Mouse (Mus musculus) heart, embryonic 15.5 days (tissue): ENCODE data around the gene Atrx. TPM values are rescaled to one million over a fixed set of nuclear protein-coding genes. Genes with fewer than 3 reads are reported as not detected.

Source experiments
- ATAC-seq: fragments of 200-750 bp; cut with Nextera tagmentation; replicated peaks from 2 replicates; pipeline ENCODE4 v1.8.0; 2017; ENCODE audit warnings: low read depth, moderate TSS enrichment; ENCODE audit not compliant: insufficient number of reproducible peaks, insufficient read depth, low FRiP score
- H3K27ac ChIP-seq: fragments of 300-500 bp; sonication (generic); 2 replicates; pipeline ENCODE4 v1.5.1; 2015; ENCODE audit warnings: mild to moderate bottlenecking, inconsistent platforms
- H3K27me3 ChIP-seq: fragments of 300-500 bp; sonication (generic); 2 replicates; pipeline ENCODE4 v1.6.1; 2015; ENCODE audit warnings: inconsistent platforms
- H3K36me3 ChIP-seq: fragments of 300-500 bp; sonication (generic); 2 replicates; pipeline ENCODE4 v1.6.1; 2015; ENCODE audit warnings: mild to moderate bottlenecking, inconsistent platforms
- H3K4me1 ChIP-seq: fragments of 300-500 bp; sonication (generic); replicated peaks from 2 replicates; pipeline ENCODE4 v1.6.1; 2015; ENCODE audit warnings: inconsistent platforms
- H3K4me2 ChIP-seq: fragments of 300-500 bp; sonication (generic); 2 replicates; pipeline ENCODE4 v1.6.1; 2015; ENCODE audit warnings: inconsistent platforms, mild to moderate bottlenecking, moderate library complexity
- H3K4me3 ChIP-seq: fragments of 300-500 bp; sonication (generic); 2 replicates; pipeline ENCODE4 v1.5.1; 2015; ENCODE audit warnings: mild to moderate bottlenecking, inconsistent platforms
- H3K9ac ChIP-seq: fragments of 300-500 bp; sonication (generic); 2 replicates; pipeline ENCODE4 v1.6.1; 2015; ENCODE audit warnings: mild to moderate bottlenecking, inconsistent platforms
- H3K9me3 ChIP-seq: fragments of 300-500 bp; sonication (generic); replicated peaks from 2 replicates; pipeline ENCODE4 v1.6.1; 2016; ENCODE audit warnings: inconsistent platforms
- WGBS: fragments of 180-500 bp; shearing (Covaris S2); methylation state at CpG from one replicate; pipeline ENCODE4 v1.1.7; 2015; ENCODE audit warnings: mixed read lengths; 5-methylcytosine and 5-hydroxymethylcytosine counted together
- polyA plus RNA-seq: library from polyadenylated mRNA; unstranded; fragments of >200 nt; fragmentation: Nextera tagmentation; extraction: Ambion mirVana; gene quantifications from 2 replicates; pipeline ENCODE4 v1.2.1, GENCODE M21; 2015

Atrx gene
- polyA plus RNA-seq, 1 experiment from 2014 or later, result 118 TPM

DNA sequence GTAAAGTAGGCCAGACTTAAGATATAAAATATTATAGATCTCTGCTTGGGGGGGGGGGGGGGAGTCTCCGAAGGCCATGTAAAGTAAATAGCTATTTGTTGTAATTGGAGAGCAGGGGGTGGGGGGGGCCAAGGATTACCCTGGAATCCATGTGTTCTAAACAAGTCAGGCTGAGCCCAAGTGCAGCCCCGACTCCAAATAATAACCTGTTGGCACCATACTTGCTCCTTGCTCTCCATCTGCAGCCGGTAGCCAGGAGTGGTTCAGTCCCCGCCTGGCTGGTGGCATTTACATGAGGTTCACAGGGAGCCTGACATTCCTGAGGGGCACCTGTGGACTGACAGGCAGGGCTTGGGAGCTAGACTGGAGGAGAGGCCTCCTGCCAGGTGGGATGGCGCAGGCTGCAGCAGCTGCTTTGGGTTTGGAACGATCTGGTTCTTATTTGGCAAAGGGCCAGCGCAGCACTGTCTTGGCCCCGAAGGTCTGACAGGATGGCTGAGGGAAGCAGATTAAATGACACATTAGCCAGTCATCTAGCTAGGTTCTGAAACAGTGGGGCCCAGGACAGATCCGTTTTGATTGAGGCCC is 161.9 kb downstream of the Atrx start:
- H3K9ac ChIP-seq, result no peak overlapping the region
- 31% methylated on average over 9 of the region's 9 CpGs for WGBS
- H3K27me3 ChIP-seq, result peaks cover 33% of the 10 kb centered on the region
- H3K27ac ChIP-seq, result no peak overlapping the region
- no peak overlapping the region for H3K4me3 ChIP-seq
- H3K9me3 ChIP-seq, result no peaks in the 10 kb centered on the region
- H3K36me3 ChIP-seq, result no peaks in the 10 kb centered on the region
- H3K4me2 ChIP-seq, result no peak overlapping the region
- peaks cover 13% of the 10 kb centered on the region for H3K4me1 ChIP-seq
- no peak for ATAC-seq

- Histone ChIP-seq H3K4me2 (no peak overlapping the region), H3K4me3 (no peak overlapping the region), H3K4me1 (peaks cover 13% of the 10 kb centered on the region), H3K9me3 (no peaks in the 10 kb centered on the region), H3K36me3 (no peaks in the 10 kb centered on the region), H3K27ac (no peak overlapping the region), H3K27me3 (peaks cover 33% of the 10 kb centered on the region), H3K9ac (no peak overlapping the region)
- WGBS, result 46% methylated on average over 6 of the region's 6 CpGs
- ATAC-seq, result no peak
Observed at GRCm38 (mm10) chrX:105766013-105766412, 163.2 kb downstream of the Atrx start.

GRCm38 (mm10) chrX:105765005-105765706 is 164.0 kb downstream of the Atrx start:
- Histone ChIP-seq H3K4me1 (peaks cover 13% of the 10 kb centered on the region), H3K36me3 (no peaks in the 10 kb centered on the region), H3K27me3 (peaks cover 33% of the 10 kb centered on the region), H3K9me3 (no peaks in the 10 kb centered on the region), H3K4me2 (peak overlapping the region; percentile 74), H3K9ac (peak overlapping the region; percentile 50), H3K27ac (no peak overlapping the region), H3K4me3 (peak overlapping the region; percentile 54)
- 12% methylated on average over 33 of the region's 36 CpGs for WGBS
- no peak; the same call in 1 of the 2 replicates for ATAC-seq

DNA sequence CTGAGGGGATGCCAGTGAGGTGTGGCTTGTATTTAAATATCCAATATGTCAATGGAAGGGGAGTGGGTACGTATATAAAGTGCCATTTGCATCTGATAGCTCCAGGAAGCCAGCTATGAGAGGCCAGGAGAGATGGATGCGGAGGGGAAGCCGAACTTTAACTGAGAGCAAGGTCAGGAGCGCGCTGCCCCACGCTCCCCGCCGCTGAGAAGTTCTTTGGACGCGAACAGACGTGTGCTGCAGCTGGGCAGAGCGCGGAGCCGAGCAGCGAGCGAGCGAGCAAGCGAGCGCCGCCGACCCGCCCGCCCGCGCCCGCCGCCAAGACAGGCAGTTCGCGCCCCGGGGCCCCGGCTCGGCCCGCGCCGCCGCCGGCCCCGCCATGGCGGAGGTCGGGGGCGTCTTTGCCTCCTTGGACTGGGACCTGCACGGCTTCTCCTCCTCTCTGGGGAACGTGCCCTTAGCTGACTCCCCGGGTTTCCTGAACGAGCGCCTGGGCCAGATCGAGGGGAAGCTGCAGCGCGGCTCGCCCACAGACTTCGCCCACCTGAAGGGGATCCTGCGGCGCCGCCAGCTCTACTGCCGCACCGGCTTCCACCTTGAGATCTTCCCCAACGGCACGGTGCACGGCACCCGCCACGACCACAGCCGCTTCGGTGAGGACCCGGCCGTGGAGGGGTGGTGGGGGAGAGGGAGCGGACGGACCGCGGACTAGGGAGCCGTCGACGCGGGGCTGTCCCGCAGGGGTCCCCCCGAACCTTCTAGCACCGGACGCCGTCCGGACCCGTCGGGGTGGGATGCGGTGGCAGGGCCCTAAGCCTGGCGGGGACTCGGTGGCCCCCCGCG is 164.8 kb downstream of the Atrx start, which contains the start of gene Fgf16:
Fgf16 (plus strand) TSS at position 118 of the 843 bp plus-strand sequence.
- peak within 1 kb of the TSS; percentile 74 for H3K4me2 ChIP-seq
- no peaks in the 10 kb centered on the region for H3K36me3 ChIP-seq
- H3K9ac ChIP-seq, result peak within 1 kb of the TSS; percentile 50
- no peak within 1 kb of the TSS for H3K27ac ChIP-seq
- H3K9me3 ChIP-seq, result no peaks in the 10 kb centered on the region
- ATAC-seq, result no peak
- H3K4me3 ChIP-seq, result peak within 1 kb of the TSS; percentile 54
- WGBS, result 21% methylated on average over 37 of the region's 86 CpGs
- H3K4me1 ChIP-seq, result peaks cover 13% of the 10 kb centered on the region
- H3K27me3 ChIP-seq, result peaks cover 33% of the 10 kb centered on the region

DNA sequence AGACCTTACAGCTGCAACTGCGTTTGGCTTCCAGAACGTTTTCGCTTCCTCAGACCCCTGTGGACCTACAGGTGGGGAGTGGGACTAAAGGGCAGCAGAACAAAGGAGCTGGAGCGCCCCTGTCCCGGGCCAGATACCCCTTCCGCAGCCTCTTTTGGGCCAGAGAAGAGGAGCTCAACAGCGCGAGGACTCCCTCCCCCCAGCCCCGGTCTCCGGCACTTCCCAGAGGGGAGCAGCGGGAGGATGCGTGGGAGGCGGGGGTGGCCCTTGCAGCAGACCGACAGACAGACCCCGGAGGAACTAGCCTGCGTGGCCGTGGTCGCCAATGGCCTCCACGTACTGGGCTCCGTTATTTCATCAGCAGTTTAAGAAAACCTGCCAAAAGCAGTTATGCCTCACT is 165.6 kb downstream of the Atrx start:
- peaks cover 33% of the 10 kb centered on the region for H3K27me3 ChIP-seq
- H3K4me2 ChIP-seq, result peak overlapping the region; percentile 74
- WGBS, result 10% methylated on average over 20 of the region's 20 CpGs
- peaks cover 13% of the 10 kb centered on the region for H3K4me1 ChIP-seq
- H3K9me3 ChIP-seq, result no peaks in the 10 kb centered on the region
- no peak overlapping the region for H3K27ac ChIP-seq
- peak overlapping the region; percentile 54 for H3K4me3 ChIP-seq
- peak overlapping the region; percentile 28; the same call in 1 of the 2 replicates for H3K9ac ChIP-seq
- H3K36me3 ChIP-seq, result no peaks in the 10 kb centered on the region
- no peak for ATAC-seq

DNA sequence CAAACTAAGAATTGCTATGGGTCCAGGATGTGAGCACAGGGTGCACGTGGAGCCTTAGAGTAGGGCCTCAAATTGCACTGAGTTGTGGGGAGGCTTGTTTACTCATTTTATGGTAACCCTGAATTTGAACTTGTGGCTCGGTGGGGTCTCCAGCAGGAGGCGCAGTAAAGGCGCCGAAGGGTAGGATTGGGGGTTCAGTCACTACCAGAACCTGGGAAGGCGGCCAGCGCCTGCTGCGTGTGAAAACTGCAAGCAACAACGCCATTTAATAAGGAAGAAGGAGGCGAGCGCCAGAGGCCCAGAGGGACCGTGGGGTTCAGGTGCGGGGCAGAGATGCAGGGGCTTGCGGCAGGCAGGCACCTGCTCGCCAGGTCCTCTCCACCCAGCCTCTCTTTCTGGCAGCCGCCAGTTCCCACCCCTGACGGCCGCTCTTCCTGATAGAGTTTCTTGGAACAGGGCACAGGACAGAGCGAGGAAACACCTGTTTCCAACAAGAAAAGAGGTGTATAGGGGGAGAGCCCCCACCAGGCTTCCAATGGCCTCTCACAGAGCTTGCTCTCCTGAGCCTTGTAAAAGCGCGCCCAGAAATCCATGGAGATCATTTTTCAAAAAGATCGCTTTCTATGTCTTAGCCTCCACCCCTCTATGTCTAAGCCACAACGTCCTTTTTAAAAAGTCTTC is 166.2 kb downstream of the Atrx start:
- H3K9ac ChIP-seq, result peak overlapping the region; percentile 28; the same call in 1 of the 2 replicates
- H3K36me3 ChIP-seq, result no peaks in the 10 kb centered on the region
- peak overlapping the region; percentile 54 for H3K4me3 ChIP-seq
- H3K9me3 ChIP-seq, result no peaks in the 10 kb centered on the region
- 13% methylated on average over 23 of the region's 23 CpGs for WGBS
- peaks cover 33% of the 10 kb centered on the region for H3K27me3 ChIP-seq
- no peak for ATAC-seq
- peaks cover 13% of the 10 kb centered on the region for H3K4me1 ChIP-seq
- peak overlapping the region; percentile 74 for H3K4me2 ChIP-seq
- H3K27ac ChIP-seq, result no peak overlapping the region

Other genes with a start within 250 kb of the Atrx start
- 0.66 and 0.84 TPM in 2 replicates for gene Fgf16, start 165.1 kb downstream of the Atrx start, polyA plus RNA-seq
- 46.0 and 47.8 TPM in 2 replicates for gene Magt1, start 82.5 kb upstream of the Atrx start, polyA plus RNA-seq
- gene Cox7b, start 86.3 kb upstream of the Atrx start, polyA plus RNA-seq, result 728 and 1,044 TPM in 2 replicates
- gene Atp7a, start 97.9 kb upstream of the Atrx start, polyA plus RNA-seq, result 10.6 and 12.6 TPM in 2 replicates
- gene Tlr13, start 213.8 kb upstream of the Atrx start, polyA plus RNA-seq, result 0.43 and 1.3 TPM in 2 replicates